Mouse (Mus musculus) heart, postnatal 36 days (tissue): ENCODE measurements around the gene Flt1. TPM values are rescaled to one million over a fixed set of nuclear protein-coding genes. Genes with fewer than 3 reads are reported as not detected.

Source experiments
- DNase-seq, 2 experiments: peaks; one replicate each; pipeline ENCODE4 v3.0.0; 2021 to 2022
- intact Hi-C: fragments of 180-260 bp; cut with DNase I; formaldehyde crosslinking; loops from one replicate; pipeline ENCODE4 v1.15.1; 2025
- total RNA-seq, 2 experiments: library from RNA; stranded (reverse); gene quantifications; 2 replicates each; pipeline ENCODE4 v1.2.3; 2021

Gene Flt1
- total RNA-seq, 2 experiments from 2014 or later, result 61.4 to 87.8 TPM

DNA sequence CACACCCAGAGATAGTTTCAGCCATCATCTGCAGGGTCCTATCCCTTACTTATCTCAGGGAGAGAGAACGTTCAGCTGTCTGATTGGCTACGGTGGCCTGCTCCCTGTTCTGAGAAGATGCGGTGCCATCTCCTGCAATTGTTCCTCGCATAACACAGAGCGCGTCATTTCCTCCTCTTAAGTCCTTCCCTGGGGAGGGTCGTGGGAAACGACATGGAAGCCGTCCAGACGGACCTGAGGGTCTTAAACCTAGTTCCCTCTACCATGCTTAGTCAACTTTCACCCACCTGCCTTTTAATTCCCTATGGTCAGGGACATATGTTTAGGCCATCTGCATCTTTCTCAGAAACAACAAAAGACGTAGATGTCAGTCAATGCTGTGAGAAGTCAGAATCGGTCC is 46.5 kb downstream of the Flt1 start:
- DNase-seq, result no peak
- intact Hi-C loops, result no loop called here

DNA sequence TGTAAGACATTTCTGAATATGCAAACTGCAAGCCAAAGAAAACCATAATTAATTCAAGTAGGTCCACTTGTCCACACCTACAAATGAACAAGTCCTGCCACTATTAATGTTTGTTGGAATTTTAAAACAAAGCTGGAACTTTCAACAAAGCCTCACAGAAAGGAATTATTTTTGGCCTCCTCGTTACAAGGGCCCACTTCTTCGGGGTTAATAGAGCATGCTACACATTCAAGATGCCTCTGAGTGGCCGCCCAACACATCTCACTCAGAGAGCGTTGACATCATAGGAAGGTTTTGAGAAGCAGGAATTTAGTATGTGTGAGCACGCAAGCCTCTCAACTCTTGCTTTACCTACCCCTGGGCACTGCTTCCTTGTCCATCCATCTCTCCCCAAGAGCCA is 50.0 kb downstream of the Flt1 start:
- no peak for DNase-seq
- intact Hi-C loops, result no loop called here

- intact Hi-C loops, result no loop called here
- peak; percentile 33 to 35 for DNase-seq
These were observed 53.9 kb downstream of the Flt1 start for GRCm38 (mm10) chr5:147671765-147672424.

GRCm38 (mm10) chr5:147668637-147669344 is 57.0 kb downstream of the Flt1 start:
- intact Hi-C loops, result loop anchor here (1.0 kb wide), 1 partner anchor 9 kb away; no protein-coding TSS in a partner anchor
- DNase-seq, result no peak

DNA sequence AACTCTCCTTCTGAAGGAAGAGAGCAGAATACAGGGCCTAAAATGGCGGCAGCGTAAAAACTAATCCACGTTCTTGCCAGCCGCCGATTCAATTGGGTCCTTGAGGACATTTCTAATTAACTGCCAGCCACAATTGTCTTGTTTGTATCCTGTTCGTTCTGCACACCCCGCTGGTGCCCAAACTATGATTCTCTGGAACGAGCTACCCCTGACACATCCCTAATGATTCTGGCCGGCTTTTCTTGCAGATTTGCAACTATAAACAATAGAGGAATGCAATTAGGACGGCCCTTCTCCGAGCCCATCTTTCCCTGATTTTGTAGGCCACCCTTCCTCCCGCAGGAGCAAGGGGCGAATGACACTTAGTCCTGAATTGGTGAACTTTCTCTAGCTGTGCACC is 59.9 kb downstream of the Flt1 start:
- DNase-seq, result no peak
- intact Hi-C loops, result no loop called here

DNA sequence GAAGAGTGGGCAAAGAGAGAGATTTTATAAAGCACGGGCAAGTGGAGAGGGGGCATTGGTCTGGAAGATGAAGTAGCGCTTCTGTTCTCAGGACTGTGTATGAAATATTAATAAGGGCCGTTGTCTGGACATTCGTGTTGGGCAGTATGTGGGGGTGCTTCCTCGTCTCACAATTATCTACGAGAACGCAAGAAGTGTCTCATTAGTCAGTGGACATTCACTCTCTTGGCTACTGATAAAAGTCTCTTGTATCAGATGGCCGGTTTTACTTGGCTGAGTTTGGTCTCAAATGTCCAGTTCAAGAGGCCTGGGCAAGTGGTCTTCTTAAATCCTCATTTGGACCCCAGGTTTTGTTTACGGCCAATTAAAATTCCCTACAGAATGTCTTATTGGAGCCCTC is 60.4 kb downstream of the Flt1 start:
- intact Hi-C loops, result no loop called here
- DNase-seq, result no peak

- intact Hi-C loops, result loop anchor here (1.0 to 5.0 kb wide), 2 partner anchors 8 to 187 kb away; no protein-coding TSS in a partner anchor
- no peak for DNase-seq
These were observed 65.9 kb downstream of the Flt1 start for GRCm38 (mm10) chr5:147659909-147660308.

GRCm38 (mm10) chr5:147657882-147658855 is 67.6 kb downstream of the Flt1 start:
- intact Hi-C loops, result no loop called here
- DNase-seq, result peak; percentile 45 to 48

- no peak for DNase-seq
- intact Hi-C loops, result no loop called here
These were observed 70.0 kb downstream of the Flt1 start for GRCm38 (mm10) chr5:147655761-147656160.

GRCm38 (mm10) chr5:147651233-147651632 is 74.6 kb downstream of the Flt1 start:
- no peak for DNase-seq
- intact Hi-C loops, result no loop called here

- intact Hi-C loops, result loop anchor here (5.0 kb wide), 1 partner anchor 64 kb away; no protein-coding TSS in a partner anchor
- peak; percentile 27 to 34 for DNase-seq
These were observed 79.4 kb downstream of the Flt1 start for GRCm38 (mm10) chr5:147646351-147646929.

- intact Hi-C loops, result loop anchor here (5.0 kb wide), 1 partner anchor 63 kb away; no protein-coding TSS in a partner anchor
- peak; percentile 78 to 88 for DNase-seq
These were observed 80.7 kb downstream of the Flt1 start for GRCm38 (mm10) chr5:147645001-147645645.

GRCm38 (mm10) chr5:147641452-147641851 is 84.4 kb downstream of the Flt1 start:
- intact Hi-C loops, result no loop called here
- no peak for DNase-seq

- intact Hi-C loops, result no loop called here
- DNase-seq, result no peak
These were observed 85.9 kb downstream of the Flt1 start for GRCm38 (mm10) chr5:147639940-147640339.

GRCm38 (mm10) chr5:147636676-147637075 is 89.1 kb downstream of the Flt1 start:
- no peak for DNase-seq
- intact Hi-C loops, result no loop called here

- intact Hi-C loops, result no loop called here
- DNase-seq, result no peak
These were observed 89.9 kb downstream of the Flt1 start for GRCm38 (mm10) chr5:147635883-147636282.

DNA sequence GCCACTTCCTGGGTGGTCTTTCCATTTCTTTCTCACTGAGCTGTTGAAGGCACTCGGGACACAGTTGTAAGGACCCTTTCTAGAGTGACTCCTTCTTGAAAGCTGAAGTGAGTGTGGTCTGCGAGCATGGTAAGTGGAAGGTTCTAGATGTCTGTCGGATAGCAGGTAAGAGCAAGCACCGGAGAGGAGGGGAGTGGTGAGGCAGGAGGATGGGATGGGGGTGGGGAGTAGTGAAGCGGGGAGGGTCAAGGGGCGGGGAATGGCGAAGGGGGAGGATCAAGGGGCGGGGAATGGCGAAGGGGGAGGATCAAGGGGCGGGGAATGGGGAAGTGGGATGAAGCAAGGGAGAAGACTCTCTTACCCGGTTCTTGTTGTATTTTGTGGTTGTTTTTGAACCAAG is 91.8 kb downstream of the Flt1 start:
- intact Hi-C loops, result no loop called here
- DNase-seq, result no peak

DNA sequence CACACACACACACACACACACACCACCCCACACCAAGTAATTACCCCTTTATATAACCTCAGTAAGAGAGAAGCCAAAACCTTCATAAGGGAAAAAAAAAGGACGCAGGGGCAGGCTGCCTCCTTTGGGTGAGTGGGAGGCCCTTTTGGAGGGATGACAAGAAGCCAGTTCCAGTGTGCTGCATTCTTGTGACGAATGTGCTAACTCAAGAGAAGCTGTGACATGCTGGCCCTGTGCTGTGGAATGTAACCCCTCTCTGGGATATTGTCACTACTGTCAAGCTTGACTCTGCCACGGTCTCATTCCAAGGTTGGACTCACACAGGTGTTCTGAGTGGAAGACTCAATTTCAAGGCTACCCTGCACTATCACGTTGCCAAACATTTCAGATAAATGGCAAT is 93.1 kb downstream of the Flt1 start:
- DNase-seq, result no peak
- intact Hi-C loops, result no loop called here

GRCm38 (mm10) chr5:147630426-147631290 is 95.2 kb downstream of the Flt1 start:
- no peak for DNase-seq
- intact Hi-C loops, result no loop called here
